Mouse (Mus musculus): ENCODE data around the gene Prdm16.

DNA sequence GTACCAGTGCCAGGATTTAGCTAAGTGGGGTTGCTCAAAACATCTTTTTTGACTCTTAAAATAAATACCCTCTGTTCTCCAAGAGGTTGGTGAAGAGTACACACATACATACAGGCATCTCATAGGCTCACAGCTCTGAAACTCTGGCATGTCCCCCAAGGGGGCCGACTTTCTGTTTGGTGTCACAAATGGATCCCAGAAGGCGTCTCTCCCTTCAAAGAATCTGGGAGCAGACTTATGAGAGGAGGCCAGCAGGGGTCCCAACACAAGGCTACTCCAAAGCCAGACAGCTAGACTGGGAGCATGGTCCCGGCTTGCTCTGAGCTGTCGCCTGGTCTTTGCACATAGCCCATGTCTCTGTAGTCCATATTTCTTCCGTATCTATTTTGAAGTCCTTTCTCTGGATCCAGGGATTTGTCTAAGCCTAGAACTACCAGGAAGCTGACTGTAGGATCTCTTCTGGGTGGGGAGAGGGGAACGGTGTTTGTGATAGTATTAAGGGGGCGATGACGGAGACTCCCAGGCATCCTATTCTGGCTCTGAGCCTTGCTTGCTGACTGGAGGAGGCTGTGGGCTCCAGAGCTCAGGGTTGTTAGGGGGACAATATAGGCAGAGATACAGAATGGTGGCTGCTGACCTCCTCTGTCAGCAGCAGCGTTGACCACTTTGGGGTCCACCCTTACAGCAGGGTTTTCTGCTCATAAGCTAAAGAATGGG lies 156.0 kb downstream of the Prdm16 start:
- TF ChIP-seq CTCF (IDR thresholded peaks at IDR 0.05; ENCODE audit: extremely low read depth, insufficient read depth, insufficient read length, insufficient replicate concordance) (no peak), POLR2A (IDR thresholded peaks at IDR 0.05; ENCODE audit: low read depth, low read length) (no peak)
